Mouse (Mus musculus): ENCODE measurements around the gene Pik3r3. TPM values are rescaled to one million over a fixed set of nuclear protein-coding genes. Genes with fewer than 3 reads are reported as not detected.

The Pik3r3 gene
- 70.9 TPM for polyA plus RNA-seq (2014; fragmentation: Illumina TruSeq; extraction: RNeasy Lipid Tissue Mini Kit (QIAGEN cat#74804); ENCODE audit: low read depth, low replicate concordance)

GRCm38 (mm10) chr4:116221140-116221851, at the start of gene Pik3r3:
Gene Pik3r3, plus strand, starts transcription at chr4:116221618.

GRCm38 (mm10) chr4:116173072-116173471, 48.3 kb upstream of the Pik3r3 start, which contains the start of the genes 1700042G07Rik and Gm49337:
Gene 1700042G07Rik, plus strand, starts transcription at chr4:116173372.
Gene Gm49337, plus strand, starts transcription at chr4:116173384.

Other genes starting within 250 kb of the Pik3r3 start
- gene Faah, start 203.7 kb upstream of the Pik3r3 start, polyA plus RNA-seq (2014; fragmentation: Illumina TruSeq; extraction: RNeasy Lipid Tissue Mini Kit (QIAGEN cat#74804); ENCODE audit: low read depth, low replicate concordance), result 4.7 TPM
- 173 TPM for gene Nsun4, start 167.7 kb upstream of the Pik3r3 start, polyA plus RNA-seq (2014; fragmentation: Illumina TruSeq; extraction: RNeasy Lipid Tissue Mini Kit (QIAGEN cat#74804); ENCODE audit: low read depth, low replicate concordance)
- gene Uqcrh, start 146.5 kb upstream of the Pik3r3 start, polyA plus RNA-seq (2014; fragmentation: Illumina TruSeq; extraction: RNeasy Lipid Tissue Mini Kit (QIAGEN cat#74804); ENCODE audit: low read depth, low replicate concordance), result 160 TPM
- gene Lrrc41, start 146.3 kb upstream of the Pik3r3 start, polyA plus RNA-seq (2014; fragmentation: Illumina TruSeq; extraction: RNeasy Lipid Tissue Mini Kit (QIAGEN cat#74804); ENCODE audit: low read depth, low replicate concordance), result 27.5 TPM
- gene Rad54l, start 97.9 kb upstream of the Pik3r3 start, polyA plus RNA-seq (2014; fragmentation: Illumina TruSeq; extraction: RNeasy Lipid Tissue Mini Kit (QIAGEN cat#74804); ENCODE audit: low read depth, low replicate concordance), result 5.7 TPM
- gene Pomgnt1, start 97.8 kb upstream of the Pik3r3 start, polyA plus RNA-seq (2014; fragmentation: Illumina TruSeq; extraction: RNeasy Lipid Tissue Mini Kit (QIAGEN cat#74804); ENCODE audit: low read depth, low replicate concordance), result 23.1 TPM
- 2.5 TPM for gene Lurap1, start 70.3 kb upstream of the Pik3r3 start, polyA plus RNA-seq (2014; fragmentation: Illumina TruSeq; extraction: RNeasy Lipid Tissue Mini Kit (QIAGEN cat#74804); ENCODE audit: low read depth, low replicate concordance)
- 1.9 TPM for gene Tspan1, start 54.0 kb upstream of the Pik3r3 start, polyA plus RNA-seq (2014; fragmentation: Illumina TruSeq; extraction: RNeasy Lipid Tissue Mini Kit (QIAGEN cat#74804); ENCODE audit: low read depth, low replicate concordance)
- gene 1700042G07Rik, start 48.2 kb upstream of the Pik3r3 start, polyA plus RNA-seq (2014; fragmentation: Illumina TruSeq; extraction: RNeasy Lipid Tissue Mini Kit (QIAGEN cat#74804); ENCODE audit: low read depth, low replicate concordance), result 35.6 TPM
- 14.5 TPM for gene Gm49337, start 48.2 kb upstream of the Pik3r3 start, polyA plus RNA-seq (2014; fragmentation: Illumina TruSeq; extraction: RNeasy Lipid Tissue Mini Kit (QIAGEN cat#74804); ENCODE audit: low read depth, low replicate concordance)
- 58.9 TPM for gene Mast2, start 242.6 kb downstream of the Pik3r3 start, polyA plus RNA-seq (2014; fragmentation: Illumina TruSeq; extraction: RNeasy Lipid Tissue Mini Kit (QIAGEN cat#74804); ENCODE audit: low read depth, low replicate concordance)